Mouse (Mus musculus): ENCODE results near the gene Ldb2. TPM values are rescaled to one million over a fixed set of nuclear protein-coding genes. Genes with fewer than 3 reads are reported as not detected.

Ldb2 gene
- polyA plus RNA-seq, 1 experiment from 2014 or later: 30.9 TPM

GRCm38 (mm10) chr5:44754156-44754910 is 45.1 kb downstream of the Ldb2 start:
- Histone ChIP-seq H3K27ac (replicated peaks) (no peak overlapping the region), H3K4me1 (peaks cover 4% of the 10 kb centered on the region), H3K36me3 (replicated peaks) (no peaks in the 10 kb centered on the region), H3K4me3 (no peak overlapping the region), H3K27me3 (replicated peaks; ENCODE audit: low read depth, poor library complexity, severe bottlenecking) (no peaks in the 10 kb centered on the region), H3K9me3 (no peaks in the 10 kb centered on the region)
- DNase-seq (ENCODE audit: low spot score): no peak
- WGBS: 79% methylated on average over 1 of the region's 1 CpGs

GRCm38 (mm10) chr5:44745706-44746105 is 53.8 kb downstream of the Ldb2 start:
- Histone ChIP-seq H3K9me3 (no peaks in the 10 kb centered on the region), H3K27ac (replicated peaks) (no peak overlapping the region), H3K27me3 (replicated peaks; ENCODE audit: low read depth, poor library complexity, severe bottlenecking) (no peaks in the 10 kb centered on the region), H3K4me1 (peaks cover 4% of the 10 kb centered on the region), H3K4me3 (no peak overlapping the region), H3K36me3 (replicated peaks) (no peaks in the 10 kb centered on the region)
- no peak for DNase-seq (ENCODE audit: low spot score)
- 91% methylated on average over 1 of the region's 1 CpGs for WGBS

GRCm38 (mm10) chr5:44736366-44736765 is 63.1 kb downstream of the Ldb2 start:
- DNase-seq (ENCODE audit: low spot score): no peak
- 91% methylated on average over 3 of the region's 3 CpGs for WGBS

GRCm38 (mm10) chr5:44734131-44734723 is 65.3 kb downstream of the Ldb2 start:
- Histone ChIP-seq H3K4me1 (peaks cover 8% of the 10 kb centered on the region), H3K4me3 (no peak overlapping the region), H3K27me3 (replicated peaks; ENCODE audit: low read depth, poor library complexity, severe bottlenecking) (no peaks in the 10 kb centered on the region), H3K36me3 (replicated peaks) (no peaks in the 10 kb centered on the region), H3K9me3 (no peaks in the 10 kb centered on the region), H3K27ac (replicated peaks) (no peak overlapping the region)
- DNase-seq (ENCODE audit: low spot score): no peak
- 90% methylated on average over 3 of the region's 3 CpGs for WGBS

More at GRCm38 (mm10) chr5:44736366-44736765, 63.1 kb downstream of the Ldb2 start:
- Histone ChIP-seq H3K27ac (replicated peaks) (no peak overlapping the region), H3K9me3 (no peaks in the 10 kb centered on the region), H3K27me3 (replicated peaks; ENCODE audit: low read depth, poor library complexity, severe bottlenecking) (no peaks in the 10 kb centered on the region), H3K4me3 (no peak overlapping the region), H3K4me1 (peaks cover 2% of the 10 kb centered on the region; the same call in 1 of the 2 replicates), H3K36me3 (replicated peaks) (no peaks in the 10 kb centered on the region)

- 73% methylated on average over 8 of the region's 8 CpGs for WGBS
- Histone ChIP-seq H3K27ac (replicated peaks) (no peak overlapping the region), H3K4me3 (no peak overlapping the region), H3K9me3 (no peaks in the 10 kb centered on the region), H3K4me1 (peaks cover 21% of the 10 kb centered on the region), H3K27me3 (replicated peaks; ENCODE audit: low read depth, poor library complexity, severe bottlenecking) (no peaks in the 10 kb centered on the region), H3K36me3 (replicated peaks) (no peaks in the 10 kb centered on the region)
- no peak for DNase-seq (ENCODE audit: low spot score)
Observed at GRCm38 (mm10) chr5:44729646-44730310, 69.7 kb downstream of the Ldb2 start.

- DNase-seq (ENCODE audit: low spot score): no peak
Observed at GRCm38 (mm10) chr5:44727995-44728394, 71.5 kb downstream of the Ldb2 start.

GRCm38 (mm10) chr5:44726546-44727476 is 72.7 kb downstream of the Ldb2 start:
- peak overlapping the region; percentile 57 for H3K27ac ChIP-seq (replicated peaks)
- H3K4me1 ChIP-seq: peaks cover 34% of the 10 kb centered on the region
- H3K36me3 ChIP-seq (replicated peaks): no peaks in the 10 kb centered on the region
- 58% methylated on average over 14 of the region's 14 CpGs for WGBS
- no peaks in the 10 kb centered on the region for H3K9me3 ChIP-seq
- no peaks in the 10 kb centered on the region for H3K27me3 ChIP-seq (replicated peaks; ENCODE audit: low read depth, poor library complexity, severe bottlenecking)
- peak; percentile 46 for DNase-seq (ENCODE audit: low spot score)
- H3K4me3 ChIP-seq: no peak overlapping the region

More at GRCm38 (mm10) chr5:44727995-44728394, 71.5 kb downstream of the Ldb2 start:
- 96% methylated on average over 11 of the region's 11 CpGs for WGBS
- H3K9me3 ChIP-seq: no peaks in the 10 kb centered on the region
- H3K36me3 ChIP-seq (replicated peaks): no peaks in the 10 kb centered on the region
- H3K27ac ChIP-seq (replicated peaks): no peak overlapping the region
- no peaks in the 10 kb centered on the region for H3K27me3 ChIP-seq (replicated peaks; ENCODE audit: low read depth, poor library complexity, severe bottlenecking)
- H3K4me3 ChIP-seq: no peak overlapping the region
- H3K4me1 ChIP-seq: peaks cover 27% of the 10 kb centered on the region

- H3K36me3 ChIP-seq (replicated peaks): no peaks in the 10 kb centered on the region
- no peak overlapping the region for H3K27ac ChIP-seq (replicated peaks)
- H3K4me3 ChIP-seq: no peak overlapping the region
- H3K9me3 ChIP-seq: no peaks in the 10 kb centered on the region
- DNase-seq (ENCODE audit: low spot score): no peak
- peaks cover 34% of the 10 kb centered on the region for H3K4me1 ChIP-seq
- no peaks in the 10 kb centered on the region for H3K27me3 ChIP-seq (replicated peaks; ENCODE audit: low read depth, poor library complexity, severe bottlenecking)
- WGBS: 89% methylated on average over 2 of the region's 2 CpGs
Observed at GRCm38 (mm10) chr5:44725501-44725900, 74.0 kb downstream of the Ldb2 start.

- 80% methylated on average over 1 of the region's 1 CpGs for WGBS
- no peak for DNase-seq (ENCODE audit: low spot score)
- no peak overlapping the region for H3K27ac ChIP-seq (replicated peaks)
Observed at GRCm38 (mm10) chr5:44719872-44720271, 79.6 kb downstream of the Ldb2 start.

GRCm38 (mm10) chr5:44714508-44714907 is 85.0 kb downstream of the Ldb2 start:
- Histone ChIP-seq H3K9me3 (no peaks in the 10 kb centered on the region), H3K36me3 (replicated peaks) (no peaks in the 10 kb centered on the region), H3K4me3 (no peak overlapping the region), H3K27me3 (replicated peaks; ENCODE audit: low read depth, poor library complexity, severe bottlenecking) (no peaks in the 10 kb centered on the region), H3K27ac (replicated peaks) (no peak overlapping the region), H3K4me1 (peaks cover 37% of the 10 kb centered on the region)
- 53% methylated on average over 4 of the region's 4 CpGs for WGBS
- DNase-seq (ENCODE audit: low spot score): no peak

More at GRCm38 (mm10) chr5:44719872-44720271, 79.6 kb downstream of the Ldb2 start:
- no peak overlapping the region for H3K4me3 ChIP-seq
- peaks cover 15% of the 10 kb centered on the region for H3K4me1 ChIP-seq
- no peaks in the 10 kb centered on the region for H3K27me3 ChIP-seq (replicated peaks; ENCODE audit: low read depth, poor library complexity, severe bottlenecking)
- H3K9me3 ChIP-seq: no peaks in the 10 kb centered on the region
- H3K36me3 ChIP-seq (replicated peaks): no peaks in the 10 kb centered on the region

- peaks cover 40% of the 10 kb centered on the region for H3K4me1 ChIP-seq
- H3K27ac ChIP-seq (replicated peaks): peak overlapping the region; percentile 73
- WGBS: 30% methylated on average over 5 of the region's 5 CpGs
- no peaks in the 10 kb centered on the region for H3K9me3 ChIP-seq
- H3K36me3 ChIP-seq (replicated peaks): no peaks in the 10 kb centered on the region
- no peak overlapping the region for H3K4me3 ChIP-seq
- no peaks in the 10 kb centered on the region for H3K27me3 ChIP-seq (replicated peaks; ENCODE audit: low read depth, poor library complexity, severe bottlenecking)
- peak; percentile 26 for DNase-seq (ENCODE audit: low spot score)
Observed at GRCm38 (mm10) chr5:44713181-44713789, 86.2 kb downstream of the Ldb2 start.
